Mouse (Mus musculus) neural tube, embryonic 11.5 days (tissue): Measurements from ENCODE around the gene Aph1a. TPM values are rescaled to one million over a fixed set of nuclear protein-coding genes. Genes with fewer than 3 reads are reported as not detected.

Experiments used
- ATAC-seq: fragments of 200-750 bp; cut with Nextera tagmentation; 2 replicates; pipeline ENCODE4 v1.8.0; 2017; ENCODE audit warnings: moderate number of reproducible peaks, mild to moderate bottlenecking, moderate TSS enrichment, moderate library complexity; ENCODE audit not compliant: insufficient read depth, low FRiP score, low TSS enrichment
- DNase-seq: peaks from one replicate; pipeline ENCODE4 v3.0.0-alpha.2; 2015; ENCODE audit warnings: low spot score
- H3K27ac ChIP-seq: fragments of 300-500 bp; sonication (generic); 2 replicates; pipeline ENCODE4 v1.5.1; 2014; ENCODE audit warnings: low read depth, mild to moderate bottlenecking, low read length
- H3K27me3 ChIP-seq: fragments of 300-500 bp; sonication (generic); 2 replicates; pipeline ENCODE4 v1.6.1; 2014; ENCODE audit warnings: mild to moderate bottlenecking, low read length, mixed read lengths; ENCODE audit not compliant: control insufficient read depth, insufficient read depth
- H3K36me3 ChIP-seq: fragments of 300-500 bp; sonication (generic); 2 replicates; pipeline ENCODE4 v1.6.1; 2014; ENCODE audit warnings: mild to moderate bottlenecking, low read length, moderate library complexity, mixed read lengths; ENCODE audit not compliant: control insufficient read depth, insufficient read depth
- H3K4me1 ChIP-seq: fragments of 300-500 bp; sonication (generic); 2 replicates; pipeline ENCODE4 v1.6.1; 2014; ENCODE audit warnings: low read length, mixed read lengths; ENCODE audit not compliant: control insufficient read depth, insufficient read depth
- H3K4me2 ChIP-seq: fragments of 300-500 bp; sonication (generic); 2 replicates; pipeline ENCODE4 v1.6.1; 2014; ENCODE audit warnings: low read depth, mild to moderate bottlenecking, moderate library complexity
- H3K4me3 ChIP-seq: fragments of 300-500 bp; sonication (generic); 2 replicates; pipeline ENCODE4 v1.5.1; 2014; ENCODE audit warnings: low read depth, low read length
- H3K9ac ChIP-seq: fragments of 300-500 bp; sonication (generic); 2 replicates; pipeline ENCODE4 v1.6.1; 2014; ENCODE audit warnings: mild to moderate bottlenecking, low read length
- H3K9me3 ChIP-seq: fragments of 300-500 bp; sonication (generic); 2 replicates; pipeline ENCODE4 v1.6.1; 2016; ENCODE audit warnings: low read length; ENCODE audit not compliant: control insufficient read depth
- WGBS: fragments of 180-500 bp; shearing (Covaris S2); extraction: QIAGEN DNeasy Blood & Tissue Kit; methylation state at CpG from one replicate; pipeline ENCODE4 v1.1.7; 2014; 5-methylcytosine and 5-hydroxymethylcytosine counted together
- polyA plus RNA-seq: library from polyadenylated mRNA; unstranded; fragments of >200 nt; fragmentation: Nextera tagmentation; extraction: Ambion mirVana; gene quantifications from 2 replicates; pipeline ENCODE4 v1.2.1, GENCODE M21; 2014

The Aph1a gene
- polyA plus RNA-seq, 1 experiment from 2014 or later = 35.9 TPM

DNA sequence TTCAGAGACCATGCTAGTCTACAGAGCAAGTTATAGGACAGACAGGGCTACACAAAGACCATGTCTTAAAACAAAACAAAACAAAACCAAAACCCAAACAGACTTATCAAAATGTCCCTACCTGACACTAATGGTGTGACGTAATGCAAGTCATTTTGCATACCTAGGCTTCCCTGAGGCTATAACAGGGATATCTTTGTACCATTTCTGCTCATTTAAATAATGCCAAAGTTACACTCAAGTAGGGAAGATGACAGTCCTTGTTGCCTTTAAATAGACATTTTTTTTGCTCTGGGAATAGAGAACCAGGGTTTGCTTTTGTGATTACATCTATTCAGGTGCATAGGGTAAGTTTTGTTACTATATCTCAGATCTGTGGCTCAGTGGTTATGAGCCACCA lies 37.7 kb downstream of the Aph1a start:
- H3K9me3 ChIP-seq = no peaks in the 10 kb centered on the region
- DNase-seq = no peak
- no peak overlapping the region for H3K9ac ChIP-seq
- H3K27me3 ChIP-seq = no peaks in the 10 kb centered on the region
- H3K27ac ChIP-seq = no peak overlapping the region
- 100% methylated on average over 1 of the region's 1 CpGs for WGBS
- H3K4me3 ChIP-seq = no peak overlapping the region
- H3K4me1 ChIP-seq = peaks cover 4% of the 10 kb centered on the region; the same call in 1 of the 2 replicates
- H3K4me2 ChIP-seq = peak overlapping the region; percentile 70; the same call in 1 of the 2 replicates
- H3K36me3 ChIP-seq = peaks cover 10% of the 10 kb centered on the region
- ATAC-seq = no peak

- H3K27ac ChIP-seq = no peak overlapping the region
- H3K9ac ChIP-seq = no peak overlapping the region
- H3K9me3 ChIP-seq = no peaks in the 10 kb centered on the region
- WGBS = 48% methylated on average over 1 of the region's 1 CpGs
- H3K27me3 ChIP-seq = no peaks in the 10 kb centered on the region
- H3K4me1 ChIP-seq = peaks cover 4% of the 10 kb centered on the region; the same call in 1 of the 2 replicates
- H3K4me2 ChIP-seq = no peak overlapping the region
- no peak overlapping the region for H3K4me3 ChIP-seq
- ATAC-seq (no peak), DNase-seq (no peak)
- H3K36me3 ChIP-seq = peaks cover 14% of the 10 kb centered on the region
Measured at GRCm38 (mm10) chr3:95932157-95932556, 38.4 kb downstream of the Aph1a start.

- WGBS = 91% methylated on average over 7 of the region's 7 CpGs
- no peak overlapping the region for H3K9ac ChIP-seq
- H3K4me2 ChIP-seq = no peak overlapping the region
- no peak overlapping the region for H3K4me3 ChIP-seq
- DNase-seq = no peak
- H3K36me3 ChIP-seq = peaks cover 17% of the 10 kb centered on the region
- no peaks in the 10 kb centered on the region for H3K9me3 ChIP-seq
- ATAC-seq = no peak
- peaks cover 4% of the 10 kb centered on the region; the same call in 1 of the 2 replicates for H3K4me1 ChIP-seq
- H3K27me3 ChIP-seq = no peaks in the 10 kb centered on the region
- no peak overlapping the region for H3K27ac ChIP-seq
Measured at GRCm38 (mm10) chr3:95932566-95932965, 38.8 kb downstream of the Aph1a start.

- Histone ChIP-seq H3K9me3 (no peaks in the 10 kb centered on the region), H3K4me3 (no peak overlapping the region), H3K27ac (no peak overlapping the region), H3K9ac (no peak overlapping the region), H3K4me1 (peaks cover 4% of the 10 kb centered on the region; the same call in 1 of the 2 replicates), H3K4me2 (no peak overlapping the region), H3K36me3 (peaks cover 22% of the 10 kb centered on the region), H3K27me3 (no peaks in the 10 kb centered on the region)
- ATAC-seq (no peak), DNase-seq (no peak)
- 95% methylated on average over 7 of the region's 7 CpGs for WGBS
Measured at GRCm38 (mm10) chr3:95933111-95933750, 39.5 kb downstream of the Aph1a start.

DNA sequence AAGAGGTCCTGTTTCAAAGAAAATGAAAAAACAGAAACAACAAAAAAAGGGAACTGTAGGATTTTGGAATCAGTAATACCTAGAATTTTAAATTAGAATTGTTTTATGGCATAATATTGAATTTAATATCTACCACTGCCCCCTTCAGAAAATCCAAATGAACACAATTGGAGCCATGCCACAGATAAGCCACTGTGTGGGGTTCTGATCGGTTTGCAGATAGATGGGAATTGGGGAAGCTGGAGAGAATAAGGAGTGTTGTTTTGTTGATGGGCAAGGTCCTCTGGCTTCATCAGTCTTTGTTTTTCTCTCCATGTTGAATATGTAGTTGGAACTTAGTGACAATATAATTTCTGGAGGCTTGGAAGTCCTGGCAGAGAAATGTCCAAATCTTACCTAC lies 40.7 kb downstream of the Aph1a start:
- Histone ChIP-seq H3K27me3 (no peaks in the 10 kb centered on the region), H3K4me2 (no peak overlapping the region), H3K36me3 (peaks cover 32% of the 10 kb centered on the region), H3K27ac (no peak overlapping the region), H3K4me3 (no peak overlapping the region), H3K4me1 (peaks cover 4% of the 10 kb centered on the region; the same call in 1 of the 2 replicates), H3K9ac (no peak overlapping the region), H3K9me3 (no peaks in the 10 kb centered on the region)
- 97% methylated on average over 1 of the region's 1 CpGs for WGBS
- DNase-seq = no peak
- ATAC-seq = no peak

- Histone ChIP-seq H3K9me3 (no peaks in the 10 kb centered on the region), H3K4me1 (no peaks in the 10 kb centered on the region), H3K27ac (no peak overlapping the region), H3K4me2 (no peak overlapping the region), H3K9ac (no peak overlapping the region), H3K4me3 (no peak overlapping the region), H3K27me3 (no peaks in the 10 kb centered on the region), H3K36me3 (peaks cover 43% of the 10 kb centered on the region)
- DNase-seq (no peak), ATAC-seq (no peak)
- 98% methylated on average over 8 of the region's 8 CpGs for WGBS
Measured at GRCm38 (mm10) chr3:95938217-95938616, 44.4 kb downstream of the Aph1a start.

DNA sequence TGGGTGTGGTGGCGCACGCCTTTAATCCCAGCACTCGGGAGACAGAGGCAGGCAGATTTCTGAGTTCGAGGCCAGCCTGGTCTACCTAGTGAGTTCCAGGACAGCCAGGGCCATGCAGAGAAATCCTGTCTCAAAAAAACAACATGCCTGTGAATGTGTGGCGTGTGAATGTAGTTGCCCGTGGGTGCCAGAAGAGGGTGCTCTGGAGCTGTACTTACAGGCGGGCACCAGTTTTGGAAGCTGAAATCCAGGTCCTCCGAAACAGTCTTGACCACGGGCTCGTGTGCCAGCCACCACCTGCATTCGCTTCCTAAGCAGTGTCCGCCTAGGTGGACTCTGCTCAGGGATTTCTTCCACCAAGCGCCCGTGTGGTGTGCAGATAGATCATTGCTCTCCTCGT lies 45.1 kb downstream of the Aph1a start:
- no peaks in the 10 kb centered on the region for H3K4me1 ChIP-seq
- no peak for ATAC-seq
- no peak overlapping the region for H3K4me2 ChIP-seq
- 95% methylated on average over 15 of the region's 15 CpGs for WGBS
- H3K27ac ChIP-seq = no peak overlapping the region
- H3K36me3 ChIP-seq = peaks cover 40% of the 10 kb centered on the region
- no peaks in the 10 kb centered on the region for H3K9me3 ChIP-seq
- H3K9ac ChIP-seq = no peak overlapping the region
- no peak for DNase-seq
- no peak overlapping the region for H3K4me3 ChIP-seq
- no peaks in the 10 kb centered on the region for H3K27me3 ChIP-seq

GRCm38 (mm10) chr3:95942749-95943148 lies 49.0 kb downstream of the Aph1a start:
- H3K4me3 ChIP-seq = no peak overlapping the region
- no peaks in the 10 kb centered on the region for H3K27me3 ChIP-seq
- H3K4me2 ChIP-seq = no peak overlapping the region
- H3K9ac ChIP-seq = no peak overlapping the region
- no peak for DNase-seq
- no peak overlapping the region for H3K27ac ChIP-seq
- ATAC-seq = no peak
- WGBS = 91% methylated on average over 6 of the region's 6 CpGs
- H3K9me3 ChIP-seq = no peaks in the 10 kb centered on the region
- no peaks in the 10 kb centered on the region for H3K4me1 ChIP-seq
- H3K36me3 ChIP-seq = peaks cover 30% of the 10 kb centered on the region

GRCm38 (mm10) chr3:95943226-95943625 lies 49.5 kb downstream of the Aph1a start:
- Histone ChIP-seq H3K4me2 (no peak overlapping the region), H3K4me1 (no peaks in the 10 kb centered on the region), H3K36me3 (peaks cover 27% of the 10 kb centered on the region), H3K9ac (no peak overlapping the region), H3K4me3 (no peak overlapping the region), H3K27ac (no peak overlapping the region), H3K9me3 (no peaks in the 10 kb centered on the region), H3K27me3 (no peaks in the 10 kb centered on the region)
- ATAC-seq (no peak), DNase-seq (no peak)
- WGBS = 98% methylated on average over 7 of the region's 7 CpGs
